Mouse (Mus musculus) layer of hippocampus, adult 6 months (tissue): ENCODE data around the gene Cfap300. TPM values are rescaled to one million over a fixed set of nuclear protein-coding genes. Genes with fewer than 3 reads are reported as not detected.

ENCODE experiments used
- long read RNA-seq, 2 experiments: library from polyadenylated mRNA; unstranded; transcript quantifications; one replicate each; pipeline ENCODE4 v2.0.0; 2019 to 2020
- polyA plus RNA-seq: library from polyadenylated mRNA; unstranded; fragments of <200 nt; fragmentation: Nextera tagmentation; gene quantifications from 2 replicates; pipeline ENCODE4 v1.2.3, GENCODE M21; 2021

Gene Cfap300
- 1.8 and 3.4 TPM in 2 replicates for polyA plus RNA-seq
- long read RNA-seq, experiment 1, partial matches to known transcripts, result 2 of 7 reads
- long read RNA-seq, experiment 1, other reads (novel, unspliced or antisense), result 1 of 7 reads
- long read RNA-seq, experiment 2, partial matches to known transcripts, result 6 of 12 reads
- long read RNA-seq, experiment 2, other reads (novel, unspliced or antisense), result 3 of 12 reads

GRCm38 (mm10) chr9:8042338-8043043, at the start of gene Cfap300:
TSS of gene Cfap300 (minus strand) at chr9:8042823.

GRCm38 (mm10) chr9:8004370-8004991, 38.1 kb downstream of the Cfap300 start, which contains the start of gene Yap1:
TSS of gene Yap1 (minus strand) at chr9:8004596.

Other genes starting within 250 kb of the Cfap300 start
- gene Birc2, start 205.8 kb downstream of the Cfap300 start, polyA plus RNA-seq, result 16.7 and 18.1 TPM in 2 replicates
- gene Birc3, start 169.6 kb downstream of the Cfap300 start, polyA plus RNA-seq, result 1.2 TPM in 2 replicates
- gene Yap1, start 38.2 kb downstream of the Cfap300 start, polyA plus RNA-seq, result 2.7 and 3.1 TPM in 2 replicates
- gene Cep126, start 91.5 kb upstream of the Cfap300 start, polyA plus RNA-seq, result 1.1 and 1.7 TPM in 2 replicates